Mouse (Mus musculus) ES-E14 (cell line): Measurements from ENCODE around the gene Rora.

Experiments
- ZC3H11A ChIP-seq: IDR thresholded peaks from 2 replicates; pipeline ENCODE4 v1.6.1; 2012; ENCODE audit warnings: low read depth, mild to moderate bottlenecking, inconsistent platforms, low read length, borderline replicate concordance
- ZNF384 ChIP-seq: IDR thresholded peaks from 2 replicates; pipeline ENCODE4 v1.6.1; 2012; ENCODE audit warnings: low read depth, low read length, inconsistent platforms

DNA sequence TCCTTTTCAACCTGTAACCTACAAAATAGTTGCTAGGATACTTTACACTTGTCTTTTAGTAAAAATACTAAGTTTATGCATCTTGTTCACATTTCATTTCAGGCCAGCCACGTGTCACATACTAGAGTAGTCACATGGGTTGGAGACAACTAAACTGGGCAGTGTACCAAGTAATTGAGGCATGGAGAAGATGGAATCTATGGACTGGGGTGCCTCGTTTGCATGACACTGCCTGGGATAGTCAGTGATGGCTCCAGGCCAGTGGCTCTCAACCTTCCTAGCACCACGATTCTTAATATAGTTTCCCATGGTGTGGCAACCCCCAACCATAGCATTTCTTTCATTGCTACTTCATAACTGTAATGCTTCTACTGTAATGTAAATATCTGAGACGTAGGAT lies 198.6 kb downstream of the Rora start:
- TF ChIP-seq ZNF384: no peak
- TF ChIP-seq ZC3H11A: no peak
